Mouse (Mus musculus) brown adipose tissue, adult 24 weeks (tissue): ENCODE measurements at regions not wholly inside any gene's neighbourhood (a gene's known extent, or its start where the extent isn't known, plus 50 kb on each side); places are given as distances from the start of the nearest gene placed in this dataset.

Experiments
- H3K27ac ChIP-seq: fragments of 200-500 bp; replicated peaks from 2 replicates; pipeline ENCODE4 v1.5.1; 2012; ENCODE audit warnings: low read depth, mild to moderate bottlenecking, low read length
- H3K4me1 ChIP-seq: fragments of 200-500 bp; 2 replicates; pipeline ENCODE4 v1.6.1; 2012; ENCODE audit warnings: low read length, mixed read lengths; ENCODE audit not compliant: control insufficient read depth, insufficient read depth, insufficient read length
- H3K4me3 ChIP-seq: fragments of 200-500 bp; 2 replicates; pipeline ENCODE4 v1.5.1; 2012; ENCODE audit warnings: low read depth, mild to moderate bottlenecking, low read length, moderate library complexity; ENCODE audit not compliant: insufficient read depth

DNA sequence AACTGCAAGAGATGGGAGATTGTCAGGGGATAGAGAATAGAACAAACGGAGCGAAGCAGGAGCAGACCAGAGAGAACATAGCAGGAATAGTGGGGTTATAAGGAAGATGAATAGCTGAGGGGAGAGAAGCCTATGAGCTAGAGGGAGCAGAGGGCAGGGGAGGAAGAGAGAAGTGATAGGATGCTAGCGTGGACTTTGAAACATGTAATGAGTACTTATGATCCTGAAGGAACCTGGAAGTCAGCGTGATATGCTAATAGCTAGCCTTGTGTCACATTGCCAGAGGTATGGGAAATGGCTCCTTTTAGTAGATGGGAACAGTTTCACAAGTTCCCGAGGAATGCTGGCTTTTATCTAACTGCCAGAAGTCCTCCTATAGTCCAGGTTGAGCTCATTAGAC, 51.8 kb downstream of the Calml3 start:
- Histone ChIP-seq H3K4me3 (no peak overlapping the region), H3K4me1 (peaks cover 21% of the 10 kb centered on the region)

DNA sequence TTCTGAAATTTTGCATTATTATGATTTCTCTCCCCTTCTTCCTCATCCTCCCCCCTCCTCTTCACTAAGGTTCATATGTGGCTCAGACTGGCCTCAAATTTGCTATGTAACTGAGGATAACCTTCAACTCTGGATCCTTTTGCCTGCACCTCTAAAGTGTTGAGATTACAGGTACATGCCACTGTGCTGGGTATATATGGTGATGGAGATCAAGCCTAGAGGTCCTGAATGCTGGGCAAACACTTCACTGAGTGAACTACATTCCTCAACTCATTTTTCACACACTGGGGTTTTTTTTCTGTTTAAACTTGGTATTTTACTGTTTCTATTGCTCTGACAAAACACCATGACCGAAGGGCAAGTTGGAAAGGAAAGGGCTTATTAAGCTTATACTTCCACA, 52.9 kb downstream of the Calml3 start:
- Histone ChIP-seq H3K4me3 (no peak overlapping the region), H3K27ac (no peak overlapping the region; the same call in 1 of the 2 replicates), H3K4me1 (peaks cover 25% of the 10 kb centered on the region)

More for the DNA sequence above, 51.8 kb downstream of the Calml3 start:
- H3K27ac ChIP-seq = no peak overlapping the region

DNA sequence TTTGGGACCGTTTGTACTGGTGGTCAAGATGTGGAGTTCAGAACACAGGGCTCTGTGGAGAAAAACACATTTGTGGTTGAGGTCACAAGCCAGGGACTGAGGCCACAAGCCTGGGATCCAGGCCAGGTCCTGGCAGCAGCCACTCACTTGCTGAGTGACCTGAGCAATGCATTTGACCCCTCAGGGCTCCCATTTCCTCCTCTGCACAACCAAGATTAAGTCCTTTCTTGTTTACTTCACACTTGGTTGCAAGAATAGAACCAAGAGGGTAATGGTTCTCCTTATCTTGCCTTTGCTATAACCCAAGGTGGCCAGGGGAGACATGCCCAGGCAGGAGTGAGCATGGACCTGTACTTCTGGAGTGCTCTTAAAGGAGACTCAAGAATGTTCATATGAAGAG, 53.4 kb downstream of the Calml3 start:
- Histone ChIP-seq H3K4me1 (peaks cover 25% of the 10 kb centered on the region), H3K4me3 (no peak overlapping the region), H3K27ac (no peak overlapping the region; the same call in 1 of the 2 replicates)

DNA sequence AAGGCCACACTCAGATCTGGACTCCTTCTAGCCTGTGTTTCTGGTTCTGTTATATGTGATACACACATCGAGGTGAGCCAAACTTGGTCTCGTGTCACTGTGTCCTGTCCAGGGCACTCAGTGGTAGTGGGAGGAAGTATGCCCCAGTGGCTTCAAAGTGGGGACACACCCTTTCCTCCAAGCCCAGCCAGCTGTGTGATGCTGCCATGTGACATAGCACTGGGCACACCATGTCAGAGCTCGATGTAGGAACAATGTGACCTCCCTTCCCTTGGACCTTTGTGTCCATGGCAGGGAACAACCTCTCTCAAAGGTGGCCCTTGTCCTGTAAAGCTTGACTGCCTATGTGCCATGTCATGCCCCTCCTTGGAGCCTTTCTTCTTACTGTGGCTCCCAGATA, 54.5 kb downstream of the Calml3 start:
- H3K4me3 ChIP-seq = no peak overlapping the region
- peaks cover 25% of the 10 kb centered on the region for H3K4me1 ChIP-seq
- H3K27ac ChIP-seq = no peak overlapping the region

DNA sequence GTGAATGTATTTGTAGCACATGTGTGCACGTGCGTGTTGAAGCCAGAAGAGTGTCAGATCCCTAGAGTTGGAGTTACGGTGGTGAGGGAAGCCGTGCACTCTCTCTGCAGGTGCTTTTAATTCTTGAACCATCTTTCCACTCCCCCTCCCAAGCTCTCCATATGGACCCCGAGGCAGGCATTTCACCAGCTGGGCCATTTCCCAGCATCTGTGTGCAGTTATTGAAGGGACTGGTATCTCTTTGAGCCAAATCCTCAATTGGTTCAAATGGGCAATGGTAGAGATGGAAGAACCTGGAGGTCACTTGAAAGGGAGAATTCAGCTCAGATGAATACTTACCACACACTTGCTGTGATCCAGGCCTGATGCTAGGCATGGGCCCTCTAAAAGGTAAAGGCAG, 55.3 kb downstream of the Calml3 start:
- H3K4me3 ChIP-seq = no peak overlapping the region
- no peak overlapping the region for H3K27ac ChIP-seq
- H3K4me1 ChIP-seq = peaks cover 25% of the 10 kb centered on the region

DNA sequence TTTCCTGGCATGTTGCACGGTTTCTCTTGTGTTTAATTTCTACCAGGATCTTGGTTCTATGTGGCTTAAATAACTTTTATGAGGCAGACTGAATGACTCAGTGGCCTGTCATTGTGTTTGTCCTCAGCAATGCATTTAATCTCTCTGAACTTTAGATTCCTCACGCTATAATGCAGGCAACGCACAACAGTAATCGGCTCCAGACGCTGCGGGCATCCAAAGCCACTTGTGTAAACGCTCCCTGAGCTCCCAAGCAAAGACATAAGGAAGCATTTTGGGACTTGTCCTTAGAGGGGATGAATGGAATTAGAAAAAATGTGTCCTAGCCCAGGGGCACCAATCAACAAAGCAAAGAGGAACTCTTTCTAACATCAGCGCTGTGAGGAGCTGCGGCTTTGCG, 57.6 kb downstream of the Calml3 start:
- no peak overlapping the region for H3K4me3 ChIP-seq
- H3K27ac ChIP-seq = no peak overlapping the region
- H3K4me1 ChIP-seq = peaks cover 34% of the 10 kb centered on the region

DNA sequence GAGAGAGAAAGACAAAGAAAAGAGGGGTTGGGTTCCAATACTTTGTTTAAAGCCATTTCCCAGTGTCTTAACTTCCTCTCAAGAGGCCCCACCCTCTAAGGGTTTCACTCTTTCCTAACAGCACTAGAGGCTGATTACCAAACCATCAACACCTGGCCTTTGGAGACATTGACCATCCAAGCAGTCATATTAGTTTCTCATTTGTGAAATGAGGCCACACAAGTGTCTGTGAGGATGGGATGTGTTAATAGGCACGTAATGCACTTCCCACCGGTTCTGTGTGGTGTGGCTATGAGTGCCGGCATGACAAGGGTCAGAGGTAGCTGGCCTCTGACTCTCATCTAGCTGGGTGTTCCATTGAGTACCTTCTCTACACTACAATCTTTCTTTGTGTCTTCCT, 59.2 kb downstream of the Calml3 start:
- H3K4me1 ChIP-seq = peaks cover 21% of the 10 kb centered on the region
- H3K27ac ChIP-seq = no peak overlapping the region
- H3K4me3 ChIP-seq = no peak overlapping the region

DNA sequence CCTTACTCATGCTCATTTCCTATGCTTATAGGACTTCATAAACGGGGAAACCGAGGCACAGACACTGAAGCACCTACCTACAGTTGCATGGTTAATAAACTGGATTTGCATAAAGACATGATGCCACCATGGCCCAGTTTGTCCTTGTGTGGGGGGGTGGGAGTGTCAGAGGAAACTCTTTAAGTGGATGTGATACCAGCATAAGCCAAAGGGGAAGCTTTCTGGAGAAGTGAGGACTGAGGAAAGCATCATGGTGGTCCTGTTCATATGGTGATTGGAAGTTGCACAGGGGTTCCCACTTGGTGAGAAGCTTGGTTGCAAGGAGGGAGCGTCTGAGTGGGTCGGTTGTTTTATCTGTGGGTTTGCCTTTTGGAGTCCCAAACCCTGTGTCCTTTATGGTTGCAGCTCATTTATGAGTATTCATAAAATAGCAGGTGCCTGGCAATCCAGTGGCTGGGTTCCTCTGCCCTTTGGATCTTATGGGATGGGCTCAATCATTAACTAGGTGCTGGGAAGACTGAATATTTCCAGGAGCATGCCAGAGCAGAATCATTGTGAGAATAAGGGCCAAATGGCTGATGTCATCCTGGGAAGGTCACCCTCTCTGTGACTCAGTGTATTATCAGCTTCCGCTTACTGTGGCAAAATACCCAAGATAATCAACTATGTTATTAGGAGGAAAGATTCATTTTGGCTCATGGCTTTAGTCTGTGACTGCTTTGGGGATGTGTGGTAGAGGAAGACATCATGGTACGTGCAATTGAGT, 60.2 kb downstream of the Calml3 start:
- Histone ChIP-seq H3K4me1 (peaks cover 15% of the 10 kb centered on the region; the same call in 1 of the 2 replicates), H3K27ac (no peak overlapping the region), H3K4me3 (no peak overlapping the region)

DNA sequence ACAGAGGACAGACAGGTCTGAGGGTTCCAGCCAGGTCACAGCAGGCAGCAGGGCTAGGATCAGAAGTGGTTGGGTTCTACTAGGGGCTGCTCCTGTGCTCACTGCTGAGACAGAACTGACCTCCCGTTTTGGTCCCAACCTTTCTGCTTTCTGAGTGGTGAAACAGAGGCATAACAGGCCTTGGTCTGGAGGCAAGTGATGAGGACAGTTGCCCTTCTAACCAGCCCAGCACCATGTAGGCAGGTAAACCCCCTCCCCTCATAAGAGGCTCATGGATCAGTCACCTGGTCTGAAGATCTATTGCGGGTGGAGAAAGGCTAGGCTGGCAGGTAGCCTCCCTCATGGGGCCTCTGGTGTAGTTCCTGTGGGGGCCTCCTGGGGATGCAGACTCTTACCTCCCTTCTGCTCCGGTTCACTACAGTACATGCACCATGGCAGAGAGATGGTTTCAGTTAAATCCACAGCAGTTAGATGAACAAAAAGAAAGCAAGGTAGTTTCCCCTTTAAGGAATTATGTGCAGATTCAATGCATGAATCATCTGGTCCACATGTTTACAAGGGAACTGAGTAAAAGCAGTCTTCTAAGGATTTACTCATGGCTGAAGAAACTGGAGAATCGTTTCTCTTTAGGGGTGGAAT, 61.2 kb downstream of the Calml3 start:
- Histone ChIP-seq H3K4me3 (no peak overlapping the region), H3K27ac (no peak overlapping the region), H3K4me1 (peaks cover 13% of the 10 kb centered on the region; the same call in 1 of the 2 replicates)

DNA sequence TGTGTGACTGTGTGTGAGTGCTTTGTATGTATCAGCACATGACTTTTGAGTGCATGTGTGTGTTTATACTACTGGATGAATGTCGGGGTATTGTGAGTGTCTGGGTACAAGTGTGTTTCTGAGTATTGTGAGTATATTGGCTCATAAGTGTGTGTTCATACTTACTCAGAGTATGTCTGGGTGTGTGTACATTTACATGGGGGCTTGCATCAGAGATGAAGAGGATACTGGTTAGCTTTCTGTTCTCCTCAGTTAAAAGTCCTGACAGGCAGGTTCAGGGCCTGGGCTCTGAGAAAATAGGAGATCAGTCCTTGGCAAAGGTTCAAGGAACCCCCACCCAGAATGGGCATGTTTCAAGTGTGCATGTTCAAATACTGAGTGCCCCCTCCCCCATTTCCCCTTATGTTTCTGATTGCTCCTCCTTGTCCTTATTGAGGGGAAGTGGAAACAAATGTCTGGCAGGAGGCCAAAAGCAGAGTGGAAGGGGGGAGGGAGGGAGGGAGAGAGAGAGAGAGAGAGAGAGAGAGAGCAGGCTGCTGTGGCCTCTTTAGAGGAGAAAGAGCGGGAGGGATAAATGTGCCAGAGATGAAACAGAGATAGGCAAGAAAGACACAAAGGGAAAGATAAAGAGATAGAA, 61.9 kb downstream of the Calml3 start:
- Histone ChIP-seq H3K4me1 (peaks cover 12% of the 10 kb centered on the region; the same call in 1 of the 2 replicates), H3K27ac (no peak overlapping the region), H3K4me3 (no peak overlapping the region)

DNA sequence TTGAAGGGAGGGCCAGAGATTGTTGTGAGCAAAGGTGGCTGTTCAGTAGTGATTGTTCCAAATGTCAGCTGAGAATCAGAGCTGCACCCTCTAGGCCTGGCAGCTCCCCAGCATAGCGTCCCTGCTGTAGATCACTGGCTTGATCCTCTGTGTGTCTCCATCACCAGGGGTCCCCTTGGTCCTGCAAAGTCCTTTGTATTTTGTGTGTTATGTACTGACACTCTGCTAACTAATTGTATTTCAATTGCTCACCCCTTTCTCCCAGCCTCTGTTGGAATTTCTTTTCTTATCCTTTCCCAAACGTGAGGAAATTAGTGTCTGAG, 73.5 kb downstream of the Calml3 start:
- Histone ChIP-seq H3K4me1 (peaks cover 13% of the 10 kb centered on the region; the same call in 1 of the 2 replicates), H3K27ac (peak overlapping the region; percentile 2; the same call in 1 of the 2 replicates), H3K4me3 (no peak overlapping the region)

DNA sequence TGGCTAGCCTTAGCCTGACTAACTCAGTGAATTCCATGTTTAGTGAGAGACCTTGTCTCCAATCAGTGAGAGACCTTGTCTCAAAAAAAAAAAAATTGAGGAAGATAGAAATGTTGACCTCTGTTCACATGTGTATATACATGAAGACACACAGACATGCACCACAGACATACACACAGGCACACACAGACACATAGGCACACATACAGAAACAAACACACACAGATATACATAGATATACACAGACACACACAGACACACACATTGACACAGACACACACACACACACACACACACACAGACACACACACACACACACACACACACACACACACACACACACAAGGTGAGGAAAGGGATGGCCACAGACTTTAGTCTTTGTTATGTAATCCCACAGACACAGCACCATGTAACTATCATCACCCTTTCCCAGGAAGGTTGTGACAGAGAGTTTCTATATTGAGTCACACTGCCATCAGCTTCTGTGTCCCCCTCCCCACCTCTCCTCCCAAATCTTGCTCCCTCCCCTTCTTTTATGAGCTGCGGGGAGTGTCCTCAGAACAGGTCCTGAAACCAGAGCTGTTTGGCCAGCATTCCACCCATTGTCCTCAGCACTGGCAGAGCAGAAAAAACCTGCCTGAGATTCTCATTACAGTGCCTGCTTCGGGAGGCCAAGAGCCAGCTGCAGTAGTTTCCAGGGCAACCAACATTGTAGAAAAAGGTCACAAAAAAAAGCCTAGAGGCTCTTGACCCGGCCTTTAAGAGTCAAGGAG, 74.0 kb downstream of the Calml3 start:
- Histone ChIP-seq H3K27ac (peak overlapping the region; percentile 45), H3K4me1 (peaks cover 13% of the 10 kb centered on the region; the same call in 1 of the 2 replicates), H3K4me3 (no peak overlapping the region)

DNA sequence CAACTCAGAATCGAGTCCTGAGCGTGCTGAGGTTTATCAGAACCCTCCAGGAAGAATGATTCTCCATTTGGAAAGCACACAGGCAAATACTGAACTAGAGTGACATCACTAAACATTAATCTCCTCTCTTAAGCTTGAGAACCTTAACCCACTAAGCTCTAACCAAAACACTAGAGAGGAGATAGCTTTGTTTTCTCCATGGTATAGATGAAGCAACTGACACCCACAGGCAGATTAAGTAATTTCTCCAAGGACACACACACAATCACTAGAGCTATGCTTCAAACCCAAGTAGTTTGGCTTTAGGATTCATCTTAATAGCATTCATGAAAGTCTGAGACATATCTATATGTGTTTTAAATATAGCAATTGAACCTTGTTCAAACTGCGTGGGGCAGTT, 75.2 kb downstream of the Calml3 start:
- H3K4me1 ChIP-seq = peaks cover 19% of the 10 kb centered on the region; the same call in 1 of the 2 replicates
- no peak overlapping the region for H3K27ac ChIP-seq
- H3K4me3 ChIP-seq = no peak overlapping the region

DNA sequence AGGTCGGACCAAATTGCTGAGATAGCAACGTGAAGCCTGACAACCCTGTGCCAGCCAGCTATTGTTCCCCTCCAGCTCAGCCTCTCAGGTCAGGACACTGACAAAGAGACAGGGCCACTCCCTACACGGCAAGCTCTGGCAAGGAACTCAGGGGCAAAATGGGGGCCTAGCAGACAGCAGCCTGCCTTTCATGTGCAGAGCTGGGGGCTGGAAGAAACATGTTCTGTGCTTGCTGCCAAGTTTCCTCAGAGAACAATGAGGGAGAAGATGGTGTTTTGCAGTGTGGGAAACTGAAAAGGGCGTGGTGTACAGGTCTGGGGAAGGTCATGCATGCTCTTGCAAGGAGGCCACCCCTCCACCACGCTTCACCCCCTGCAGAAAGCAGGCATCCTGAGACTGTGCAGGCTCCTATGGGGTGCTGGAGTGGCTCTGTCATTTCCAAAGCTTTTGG, 77.8 kb downstream of the Calml3 start:
- H3K4me3 ChIP-seq = no peak overlapping the region
- H3K27ac ChIP-seq = peak overlapping the region; percentile 11
- peaks cover 21% of the 10 kb centered on the region; the same call in 1 of the 2 replicates for H3K4me1 ChIP-seq

DNA sequence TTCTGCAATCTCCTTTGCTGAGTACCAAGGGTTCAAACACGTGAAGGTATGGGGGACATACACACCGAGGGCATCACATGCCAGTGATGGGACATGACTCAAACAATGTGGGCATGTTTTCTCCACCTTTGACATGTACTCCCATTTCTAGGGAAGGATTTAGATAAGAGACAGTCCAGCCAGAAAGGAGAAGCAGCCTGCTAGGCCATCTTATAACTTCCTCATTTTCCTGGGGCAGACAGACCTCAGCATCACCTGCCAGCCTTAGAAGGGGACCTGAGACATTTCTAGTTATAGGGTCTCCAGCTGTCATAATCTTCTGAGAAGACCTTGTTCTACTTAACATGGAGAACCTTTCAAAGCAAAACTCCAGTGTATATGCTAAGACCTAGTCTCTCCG, 78.3 kb downstream of the Calml3 start:
- Histone ChIP-seq H3K27ac (peak overlapping the region; percentile 11), H3K4me1 (peaks cover 16% of the 10 kb centered on the region; the same call in 1 of the 2 replicates), H3K4me3 (no peak overlapping the region)
